Mouse (Mus musculus) spleen, adult 2 months (tissue): ENCODE data around the gene Polr2c. TPM values are rescaled to one million over a fixed set of nuclear protein-coding genes. Genes with fewer than 3 reads are reported as not detected.
A peak's percentile ranks its signal among the peaks of the same experiment; 100 is the strongest.

Experiments
- DNase-seq, 2 experiments: peaks; one replicate each; pipeline versions ENCODE4 v3.0.0 to v3.0.0-alpha.2; 2012 to 2021; ENCODE audit warnings: low spot score in 2 of 2, low read depth in 1 of 2
- H3K27ac ChIP-seq: fragments of 200-500 bp; 2 replicates; pipeline ENCODE4 v1.5.1; 2012; ENCODE audit warnings: low read length, inconsistent platforms; ENCODE audit not compliant: insufficient read depth
- H3K27me3 ChIP-seq: fragments of 200-500 bp; 2 replicates; pipeline ENCODE4 v1.6.1; 2012; ENCODE audit warnings: mild to moderate bottlenecking, moderate library complexity, low read length, inconsistent platforms; ENCODE audit not compliant: control insufficient read depth, insufficient read depth
- H3K36me3 ChIP-seq: fragments of 200-500 bp; 2 replicates; pipeline ENCODE4 v1.6.1; 2012; ENCODE audit warnings: mild to moderate bottlenecking, low read length, inconsistent platforms; ENCODE audit not compliant: control insufficient read depth, insufficient read depth
- H3K4me1 ChIP-seq: fragments of 200-500 bp; 2 replicates; pipeline ENCODE4 v1.6.1; 2011; ENCODE audit warnings: inconsistent platforms; ENCODE audit not compliant: control insufficient read depth, insufficient read depth, insufficient read length
- H3K4me3 ChIP-seq: fragments of 200-500 bp; 2 replicates; pipeline ENCODE4 v1.5.1; 2011; ENCODE audit warnings: mild to moderate bottlenecking, inconsistent platforms; ENCODE audit not compliant: insufficient read depth, insufficient read length; ENCODE audit errors: extremely low read depth
- CTCF ChIP-seq: fragments of 200-500 bp; IDR thresholded peaks from 2 replicates; pipeline ENCODE4 v1.5.1; 2011; ENCODE audit warnings: mild to moderate bottlenecking, inconsistent platforms; ENCODE audit not compliant: insufficient read depth, insufficient read length, insufficient replicate concordance; ENCODE audit errors: extremely low read depth
- POLR2A ChIP-seq: fragments of 200-500 bp; IDR thresholded peaks from 2 replicates; pipeline ENCODE4 v1.6.1; 2011; ENCODE audit warnings: low read depth, low read length, inconsistent platforms
- WGBS: fragments of 180-500 bp; shearing (Covaris S2); methylation state at CpG from one replicate; pipeline ENCODE4 v1.1.7; 2018; 5-methylcytosine and 5-hydroxymethylcytosine counted together
- polyA plus RNA-seq: library from polyadenylated mRNA; depleted of rRNA; stranded (reverse); fragments of >200 nt; gene quantifications from 2 replicates; pipeline ENCODE4 v1.2.3, GENCODE M21; 2012

Polr2c gene
- polyA plus RNA-seq, 1 experiment, result 56.4 TPM

- TF ChIP-seq CTCF (no peak), POLR2A (no peak)
- Histone ChIP-seq H3K4me1 (no peaks in the 10 kb centered on the region; the same call in 1 of the 2 replicates), H3K27ac (no peak overlapping the region), H3K4me3 (no peak overlapping the region), H3K36me3 (no peaks in the 10 kb centered on the region), H3K27me3 (peaks cover 5% of the 10 kb centered on the region)
- no peak for DNase-seq
- 88% methylated on average over 6 of the region's 6 CpGs for WGBS
Observed at GRCm38 (mm10) chr8:94914256-94914655, 57.0 kb downstream of the Polr2c start.

GRCm38 (mm10) chr8:94914701-94915101 is 57.5 kb downstream of the Polr2c start:
- no peak overlapping the region for H3K27ac ChIP-seq
- H3K27me3 ChIP-seq, result peaks cover 5% of the 10 kb centered on the region
- no peak for TF ChIP-seq CTCF
- TF ChIP-seq POLR2A, result no peak
- H3K36me3 ChIP-seq, result no peaks in the 10 kb centered on the region
- WGBS, result 67% methylated on average over 3 of the region's 3 CpGs
- peaks cover 2% of the 10 kb centered on the region for H3K4me1 ChIP-seq
- no peak overlapping the region for H3K4me3 ChIP-seq
- no peak for DNase-seq

- Histone ChIP-seq H3K27me3 (peaks cover 5% of the 10 kb centered on the region), H3K27ac (no peak overlapping the region), H3K36me3 (no peaks in the 10 kb centered on the region), H3K4me1 (peaks cover 2% of the 10 kb centered on the region), H3K4me3 (no peak overlapping the region)
- 55% methylated on average over 9 of the region's 9 CpGs for WGBS
- no peak for DNase-seq
- no peak for TF ChIP-seq POLR2A
- no peak for TF ChIP-seq CTCF
Observed at GRCm38 (mm10) chr8:94916311-94916959, 59.2 kb downstream of the Polr2c start.

- TF ChIP-seq CTCF (no peak), POLR2A (no peak)
- WGBS, result 35% methylated on average over 10 of the region's 10 CpGs
- H3K4me1 ChIP-seq, result peaks cover 2% of the 10 kb centered on the region
- peaks cover 5% of the 10 kb centered on the region for H3K27me3 ChIP-seq
- H3K4me3 ChIP-seq, result peak overlapping the region; percentile 68
- no peak overlapping the region for H3K27ac ChIP-seq
- H3K36me3 ChIP-seq, result no peaks in the 10 kb centered on the region
- DNase-seq, result no peak
Observed at GRCm38 (mm10) chr8:94916960-94917324, 59.7 kb downstream of the Polr2c start.

GRCm38 (mm10) chr8:94917352-94917751 is 60.1 kb downstream of the Polr2c start:
- H3K4me3 ChIP-seq, result peak overlapping the region; percentile 68
- peak; percentile 58 to 83 for DNase-seq
- WGBS, result 1% methylated on average over 26 of the region's 27 CpGs
- TF ChIP-seq CTCF (peak; percentile 59; the same call in 1 of the 2 replicates), POLR2A (no peak)
- peaks cover 4% of the 10 kb centered on the region for H3K4me1 ChIP-seq
- no peaks in the 10 kb centered on the region for H3K36me3 ChIP-seq
- peaks cover 5% of the 10 kb centered on the region for H3K27me3 ChIP-seq
- peak overlapping the region; percentile 66 for H3K27ac ChIP-seq

GRCm38 (mm10) chr8:94917851-94918495 is 60.7 kb downstream of the Polr2c start, which contains the start of gene Ccdc102a:
Gene Ccdc102a, minus strand, starts transcription at chr8:94918098.
- H3K27me3 ChIP-seq, result peaks cover 5% of the 10 kb centered on the region
- 8% methylated on average over 46 of the region's 51 CpGs for WGBS
- peak within 1 kb of the TSS; percentile 66 for H3K27ac ChIP-seq
- peak within 1 kb of the TSS; percentile 68 for H3K4me3 ChIP-seq
- peaks cover 6% of the 10 kb centered on the region; the same call in 1 of the 2 replicates for H3K4me1 ChIP-seq
- TF ChIP-seq POLR2A (no peak), CTCF (no peak)
- no peak for DNase-seq
- H3K36me3 ChIP-seq, result no peaks in the 10 kb centered on the region

GRCm38 (mm10) chr8:94919256-94919655 is 62.0 kb downstream of the Polr2c start:
- peak overlapping the region; percentile 44; the same call in 1 of the 2 replicates for H3K27ac ChIP-seq
- no peaks in the 10 kb centered on the region for H3K36me3 ChIP-seq
- H3K4me1 ChIP-seq, result peaks cover 6% of the 10 kb centered on the region; the same call in 1 of the 2 replicates
- no peak for TF ChIP-seq POLR2A
- TF ChIP-seq CTCF, result no peak
- peak in 1 of 2 experiments; percentile 38 for DNase-seq
- peaks cover 5% of the 10 kb centered on the region for H3K27me3 ChIP-seq
- no peak overlapping the region for H3K4me3 ChIP-seq
